Mouse (Mus musculus): Measurements from ENCODE around the gene Fam114a2.

DNA sequence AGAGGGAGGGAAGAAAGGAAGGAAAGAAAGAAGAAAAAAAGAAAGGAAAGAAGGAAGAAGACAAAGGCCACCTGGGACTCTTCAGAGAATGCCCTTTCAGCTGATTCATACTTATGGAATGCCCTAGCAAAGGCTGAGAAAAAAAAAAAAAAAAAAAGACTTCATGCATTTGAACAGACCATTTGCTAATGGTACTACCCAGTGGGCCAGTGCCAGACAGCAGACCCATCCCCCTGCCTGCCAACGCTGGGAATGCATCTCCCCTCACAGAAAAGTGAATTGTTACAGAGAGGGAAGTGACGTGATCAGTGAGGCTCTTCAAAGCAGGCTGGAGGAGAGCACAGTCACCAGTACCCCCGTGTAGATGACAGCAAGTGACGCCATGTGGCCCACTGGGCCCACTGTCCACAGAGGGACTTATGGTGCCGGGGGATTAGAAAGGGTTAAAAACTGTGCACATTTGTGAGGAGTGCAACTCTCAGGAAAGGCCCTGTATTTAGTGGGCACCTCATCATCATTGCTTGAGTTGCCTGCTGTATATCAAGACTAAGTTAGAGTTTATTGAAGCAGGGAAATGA lies 21.5 kb upstream of the Fam114a2 start:
- TF ChIP-seq CTCF (conservative IDR thresholded peaks at IDR 0.05; ENCODE audit: insufficient read depth, insufficient read length, low read depth, low read length): no peak
- no peak for TF ChIP-seq POLR2A (IDR thresholded peaks at IDR 0.05; ENCODE audit: low read depth, low read length)

Measured in kidney, adult 2 months (tissue).